ENCODE assay signal across 8 mouse cellular contexts in the genomic region with DNA sequence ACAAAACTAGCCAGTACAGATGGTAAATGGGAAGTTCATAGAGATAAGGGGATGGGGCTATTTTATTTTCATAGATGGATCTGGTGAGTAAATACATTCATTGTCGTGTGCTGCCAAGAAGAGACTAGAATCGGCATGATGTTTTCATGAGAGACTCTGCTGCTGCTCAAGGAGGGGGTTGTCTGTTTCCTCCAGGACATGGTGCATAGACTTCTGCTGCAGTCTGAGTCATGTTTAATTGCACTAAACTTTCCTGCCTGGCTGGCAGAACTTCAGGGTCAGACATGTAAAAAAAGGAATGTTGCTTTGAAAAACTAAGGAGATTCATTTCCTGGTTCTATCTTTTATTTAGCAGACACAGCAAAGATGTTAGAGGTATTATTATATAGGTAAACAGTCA.
"Had no signal": no experiment of that assay in that cellular context is flagged by ENCODE, and none has a peak within 500 bp of the region (broad histone marks: within the 10 kb centered on the region; RNA-seq: fewer than 3 reads in every experiment).

No protein-coding gene starts in this region.

- ATAC-seq: lung, postnatal 0 days had no signal

- DNase-seq: lung, adult 2 months had no signal

- H3K9ac ChIP-seq: liver, embryonic 15.5 days; midbrain, embryonic 13.5 days; neural tube, embryonic 12.5 days had no signal

- H3K9me3 ChIP-seq: liver, embryonic 15.5 days; midbrain, embryonic 13.5 days; neural tube, embryonic 12.5 days had no signal

- H3K27ac ChIP-seq: layer of hippocampus, adult 2 months; liver, embryonic 15.5 days; midbrain, embryonic 13.5 days; neural tube, embryonic 12.5 days; stomach, postnatal 0 days had no signal

- H3K4me3 ChIP-seq: layer of hippocampus, adult 2 months; liver, embryonic 15.5 days; midbrain, embryonic 13.5 days; neural tube, embryonic 12.5 days had no signal

- H3K27me3 ChIP-seq: liver, embryonic 15.5 days; midbrain, embryonic 13.5 days; neural tube, embryonic 12.5 days had no signal

- H3K4me2 ChIP-seq: liver, embryonic 11.5 days; liver, embryonic 15.5 days; midbrain, embryonic 13.5 days; neural tube, embryonic 12.5 days had no signal

- H3K36me3 ChIP-seq: liver, embryonic 15.5 days; midbrain, embryonic 13.5 days; neural tube, embryonic 12.5 days had no signal

- H3K4me1 ChIP-seq: liver, embryonic 15.5 days; midbrain, embryonic 13.5 days; neural tube, embryonic 12.5 days had no signal
